Mouse (Mus musculus): ENCODE measurements around the gene Hsd3b5.
"Not testable (repeated sequence)": the region's sequence is repeated elsewhere in the genome, so short reads cannot be mapped to it uniquely, and the experiment has no call there.

Gene Hsd3b5

GRCm38 (mm10) chr3:98630152-98630551, at the start of gene Hsd3b5:
Hsd3b5 (minus strand) TSS chr3:98630252.
- no peak for DNase-seq

DNA sequence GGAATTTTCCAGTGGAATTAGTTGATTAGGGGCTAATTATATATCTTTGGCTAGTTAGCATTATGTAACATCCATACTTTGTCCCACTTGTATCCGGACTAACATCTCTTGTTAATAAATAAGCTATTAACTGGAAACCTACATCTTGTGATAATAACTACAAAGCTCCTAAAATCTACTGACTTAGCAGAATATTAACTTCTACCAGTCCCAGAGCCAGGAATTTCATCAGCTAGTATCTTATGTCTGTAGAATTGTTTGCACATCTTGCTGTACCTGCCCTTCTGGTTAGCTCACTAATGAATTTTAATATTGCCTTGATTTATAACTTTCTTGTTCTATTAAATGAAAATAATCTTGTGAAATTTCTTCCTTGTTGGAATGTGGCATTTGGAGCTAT, 5.1 kb upstream of the Hsd3b5 start:
- no peak for DNase-seq

DNA sequence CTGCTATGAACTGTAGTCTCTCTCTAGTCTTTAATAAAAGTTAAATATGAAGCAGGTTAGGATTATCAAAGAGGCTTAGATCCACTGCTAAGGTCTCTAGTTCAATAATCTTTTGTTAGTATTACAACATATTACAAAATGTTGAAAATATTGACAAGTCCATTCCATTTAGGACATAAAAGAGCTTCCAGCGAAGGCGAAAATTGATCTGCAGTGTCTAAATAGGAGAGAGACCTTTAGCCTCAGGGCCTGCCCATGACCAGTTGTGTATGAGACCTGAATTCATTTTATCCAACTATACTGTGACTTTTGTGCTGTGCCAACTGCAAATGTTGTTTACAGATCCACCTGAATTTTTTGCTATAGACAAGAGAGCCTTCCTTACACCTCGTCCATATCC, 419 bp downstream of the Hsd3b5 start:
- DNase-seq: no peak

DNA sequence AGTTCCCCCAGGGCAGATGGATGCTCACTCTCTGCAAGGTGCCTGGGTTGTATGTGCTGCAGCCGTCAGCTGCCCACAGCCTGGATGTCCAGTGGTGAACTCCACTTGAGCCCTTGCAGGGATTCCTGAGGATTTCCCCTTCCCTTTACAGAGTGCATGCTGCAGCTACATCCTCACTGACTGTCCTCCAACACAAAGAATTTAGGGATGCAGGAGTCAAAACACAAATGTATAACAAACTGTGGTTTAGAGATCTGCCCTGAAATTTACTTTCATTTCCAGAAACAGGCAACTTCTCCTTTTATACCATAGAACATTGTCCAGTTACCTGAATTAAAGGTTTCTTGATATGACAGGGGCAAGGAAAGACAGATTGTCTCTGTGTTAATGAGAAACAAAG, 13.3 kb downstream of the Hsd3b5 start:
- not testable (repeated sequence) for DNase-seq

GRCm38 (mm10) chr3:98616244-98616643, 13.8 kb downstream of the Hsd3b5 start:
- DNase-seq: not testable (repeated sequence)

- not testable (repeated sequence) for DNase-seq
Measured at GRCm38 (mm10) chr3:98614406-98614927, 15.6 kb downstream of the Hsd3b5 start.

- no peak for DNase-seq
Measured at GRCm38 (mm10) chr3:98613963-98614362, 16.1 kb downstream of the Hsd3b5 start.

DNA sequence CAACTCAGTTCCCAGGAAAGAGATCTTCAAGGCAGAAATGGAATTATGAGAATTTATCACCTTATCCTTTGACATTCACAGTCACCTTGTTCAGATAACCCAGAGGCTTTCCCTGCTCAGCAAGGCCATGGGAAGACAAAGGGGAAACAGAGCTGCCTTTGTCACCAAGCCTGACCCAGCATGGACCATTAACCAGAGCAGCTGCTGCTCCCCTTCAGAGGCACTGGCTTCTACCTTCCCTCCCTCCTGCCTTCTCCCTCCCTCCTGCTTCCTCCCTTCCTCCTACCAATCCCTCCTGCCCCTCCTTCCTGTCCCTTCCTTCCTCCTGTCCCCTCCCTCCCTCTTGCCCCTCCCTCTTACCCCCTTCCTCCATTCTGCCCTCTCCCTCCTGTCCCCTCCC, 16.5 kb downstream of the Hsd3b5 start:
- not testable (repeated sequence) for DNase-seq

GRCm38 (mm10) chr3:98588707-98589106, 41.3 kb downstream of the Hsd3b5 start, which contains the start of gene Gm10681:
Gm10681 (minus strand) TSS chr3:98588807.
- no peak for DNase-seq

DNA sequence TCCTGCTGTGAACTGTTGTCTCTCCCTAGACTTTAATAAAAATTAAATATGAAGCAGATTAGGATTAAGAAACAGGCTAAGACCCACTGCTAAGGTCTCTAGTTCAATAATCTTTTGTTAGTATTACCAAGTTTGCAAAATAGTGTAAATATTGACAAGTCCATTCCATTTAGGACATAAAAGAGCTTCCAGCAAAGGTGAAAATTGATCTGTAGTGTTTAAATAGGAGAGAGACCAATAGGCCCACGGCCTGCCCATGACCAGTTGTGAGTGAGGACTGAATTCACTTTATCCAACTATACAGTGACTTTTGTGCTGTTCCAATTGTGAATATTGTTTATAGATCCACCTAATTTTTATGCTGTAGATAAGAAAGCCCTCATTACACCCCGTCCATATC, 42.3 kb downstream of the Hsd3b5 start:
- DNase-seq: peak; percentile 31

DNA sequence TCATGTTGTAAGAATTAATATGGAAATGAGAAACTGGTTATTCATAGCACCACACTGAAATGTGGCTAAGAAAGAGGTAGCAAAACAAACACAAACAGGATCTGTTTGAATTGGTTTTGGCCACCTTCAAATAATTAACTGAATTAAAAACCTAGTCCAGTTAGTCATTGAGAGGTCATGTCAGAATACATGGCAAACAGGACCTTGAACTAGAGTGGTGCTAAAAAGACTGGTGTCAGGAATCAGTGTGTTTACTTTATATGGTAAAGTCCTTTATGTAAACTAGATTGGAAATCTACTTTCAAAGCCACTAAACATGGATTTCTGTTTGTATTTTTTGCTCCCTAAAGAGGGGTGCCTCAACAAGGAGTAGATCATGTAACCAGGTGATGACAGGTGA, 47.4 kb downstream of the Hsd3b5 start:
- not testable (repeated sequence) for DNase-seq

DNA sequence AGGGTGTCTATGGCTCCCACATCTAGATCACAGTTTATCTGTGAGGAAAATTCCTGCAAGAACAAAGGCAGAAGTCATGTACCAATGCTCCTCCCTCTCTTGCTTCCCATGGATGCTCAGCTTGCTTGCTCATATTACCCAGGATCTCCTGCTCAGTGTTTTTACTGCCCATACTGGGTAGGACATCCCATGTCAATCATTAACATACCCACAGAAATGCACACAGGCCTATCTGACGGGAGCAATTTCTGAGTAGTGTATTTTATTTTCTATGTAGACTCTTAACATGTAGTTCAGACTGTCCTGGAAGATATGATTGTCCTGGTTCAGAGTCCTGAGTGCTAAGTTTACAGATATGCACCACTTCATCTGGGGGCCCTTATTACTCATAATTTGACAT, 47.9 kb downstream of the Hsd3b5 start:
- DNase-seq: not testable (repeated sequence)

DNA sequence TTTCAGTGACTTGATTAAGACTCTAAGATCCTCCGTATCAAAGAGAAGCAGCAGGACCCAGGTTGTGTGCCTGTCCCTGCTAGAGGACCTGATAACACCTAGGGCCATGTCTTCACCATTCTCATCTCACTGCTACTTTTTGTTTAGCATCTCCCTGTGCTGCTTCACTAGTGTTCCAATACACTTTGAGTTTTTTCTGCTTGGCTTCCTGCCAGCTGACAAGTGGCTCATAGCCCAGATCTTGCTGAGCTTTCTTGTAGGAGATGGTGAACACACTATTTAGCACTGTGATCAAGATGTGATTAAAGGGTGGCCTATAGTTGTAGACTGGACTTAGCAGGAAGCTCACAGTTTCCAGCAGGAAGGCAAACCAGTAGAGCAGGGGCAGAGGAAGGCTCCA, 49.0 kb downstream of the Hsd3b5 start:
- peak; percentile 79 for DNase-seq

Data from heart, adult 11 months (tissue).